Mouse (Mus musculus): ENCODE results near the gene Tube1. TPM values are rescaled to one million over a fixed set of nuclear protein-coding genes. Genes with fewer than 3 reads are reported as not detected.

Gene Tube1
- total and polyA plus RNA-seq, 3 experiments = 0.60 to 1.3 (median 0.80) TPM

DNA sequence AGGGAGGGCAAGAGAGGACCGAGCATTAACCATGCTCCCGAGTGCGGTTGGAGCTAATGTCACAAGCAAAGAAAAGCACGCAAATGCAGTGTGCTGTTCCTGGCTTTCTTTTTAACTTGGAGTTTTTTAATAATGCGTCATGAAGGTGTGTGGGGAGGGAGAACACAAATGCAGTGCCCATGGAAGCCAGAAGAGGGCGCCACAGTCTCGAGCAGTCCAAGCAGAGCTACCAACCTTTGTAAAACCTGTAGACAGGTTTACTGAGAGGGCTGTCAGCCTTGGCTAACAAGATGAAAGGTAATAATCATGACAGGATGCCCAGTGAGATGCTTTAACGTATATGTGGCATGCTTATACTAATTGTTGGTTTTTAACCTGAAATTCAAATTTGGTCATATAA, 36.4 kb downstream of the Tube1 start:
- WGBS = 22% methylated on average over 8 of the region's 8 CpGs
- peak; percentile 58 to 75 for DNase-seq
- H3K4me3 ChIP-seq = no peak overlapping the region
- no peaks in the 10 kb centered on the region for H3K36me3 ChIP-seq (ENCODE audit: control insufficient read depth, insufficient read depth, low read length)
- H3K27ac ChIP-seq = no peak overlapping the region
- no peaks in the 10 kb centered on the region for H3K27me3 ChIP-seq (ENCODE audit: control insufficient read depth, insufficient read depth, low read length)
- H3K4me1 ChIP-seq (ENCODE audit: control insufficient read depth, insufficient read depth, low read length) = peaks cover 3% of the 10 kb centered on the region
- H3K79me2 ChIP-seq (replicated peaks; ENCODE audit: control insufficient read depth, insufficient read depth, low read length) = no peaks in the 10 kb centered on the region
- intact Hi-C loops (cut with DNase I) = loop anchor here (2.0 to 5.0 kb wide), 5 partner anchors 69 to 563 kb away; partner anchors contain the start of genes Fyn, Rev3l and Traf3ip2
- no peak overlapping the region for H3K9ac ChIP-seq (ENCODE audit: low read depth, low read length)
- TF ChIP-seq POLR2A (IDR thresholded peaks at IDR 0.05; ENCODE audit: insufficient read depth, low read depth, low read length) (no peak), CTCF (IDR thresholded peaks at IDR 0.05) (peak; percentile 98), EP300 (IDR thresholded peaks at IDR 0.05; ENCODE audit: insufficient read depth, low read depth, low read length) (no peak)

DNA sequence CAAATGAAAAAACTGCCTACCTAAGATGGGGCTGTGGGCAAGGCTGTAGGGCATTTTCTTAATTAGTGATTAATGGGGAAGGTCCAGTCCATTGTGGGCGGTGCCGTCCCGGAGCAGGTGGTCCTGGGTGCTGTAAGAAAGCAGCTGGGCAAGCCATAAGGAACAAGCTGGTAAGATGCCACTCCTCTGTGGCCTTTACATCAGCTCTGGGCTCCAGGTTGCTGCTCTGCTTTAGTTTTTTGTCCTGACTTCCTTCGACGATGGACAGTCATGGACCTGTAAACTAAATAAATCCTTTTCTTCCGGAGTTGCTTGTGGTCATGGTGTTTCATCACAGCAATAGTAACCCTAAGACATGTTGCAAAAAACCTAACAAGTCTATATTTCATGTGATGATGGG, 36.9 kb downstream of the Tube1 start:
- no peak for TF ChIP-seq CTCF (IDR thresholded peaks at IDR 0.05)
- no peak for TF ChIP-seq POLR2A (IDR thresholded peaks at IDR 0.05; ENCODE audit: insufficient read depth, low read depth, low read length)
- TF ChIP-seq EP300 (IDR thresholded peaks at IDR 0.05; ENCODE audit: insufficient read depth, low read depth, low read length) = no peak
- H3K36me3 ChIP-seq (ENCODE audit: control insufficient read depth, insufficient read depth, low read length) = no peaks in the 10 kb centered on the region
- peak overlapping the region; percentile 58; the same call in 1 of the 2 replicates for H3K4me3 ChIP-seq
- H3K27ac ChIP-seq = no peak overlapping the region
- no peaks in the 10 kb centered on the region for H3K79me2 ChIP-seq (replicated peaks; ENCODE audit: control insufficient read depth, insufficient read depth, low read length)
- H3K4me1 ChIP-seq (ENCODE audit: control insufficient read depth, insufficient read depth, low read length) = peaks cover 3% of the 10 kb centered on the region
- no peak overlapping the region for H3K9ac ChIP-seq (ENCODE audit: low read depth, low read length)
- intact Hi-C loops (cut with DNase I) = loop anchor here (1.0 to 5.0 kb wide), 6 partner anchors 68 to 562 kb away; partner anchors contain the start of genes Fyn, Rev3l and Traf3ip2
- no peaks in the 10 kb centered on the region for H3K27me3 ChIP-seq (ENCODE audit: control insufficient read depth, insufficient read depth, low read length)
- WGBS = 15% methylated on average over 6 of the region's 6 CpGs
- DNase-seq = peak in 1 of 2 experiments; percentile 25

DNA sequence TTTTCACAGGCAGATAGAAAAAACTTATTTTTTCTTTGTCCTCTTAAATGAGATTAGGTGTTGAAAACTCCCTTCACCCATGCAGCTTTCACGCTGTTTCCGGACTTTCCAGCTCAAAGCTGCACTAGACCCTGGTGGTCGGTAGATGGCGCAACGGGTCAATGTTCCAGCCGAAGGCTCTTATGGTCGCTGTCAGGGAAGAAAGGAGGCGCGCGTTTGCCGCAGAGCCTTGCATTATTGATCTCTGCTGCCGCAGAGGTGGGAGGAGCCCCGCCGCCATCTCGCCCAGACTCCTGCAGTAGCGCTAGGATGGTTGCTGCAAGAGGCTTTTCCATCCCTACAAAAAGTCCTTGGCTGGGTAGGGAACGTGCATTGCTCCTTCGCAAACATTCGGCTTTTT, 37.4 kb downstream of the Tube1 start:
- Histone ChIP-seq H3K27ac (peak overlapping the region; percentile 70), H3K9ac (ENCODE audit: low read depth, low read length) (peak overlapping the region; percentile 50; the same call in 1 of the 2 replicates), H3K36me3 (ENCODE audit: control insufficient read depth, insufficient read depth, low read length) (no peaks in the 10 kb centered on the region), H3K4me3 (peak overlapping the region; percentile 58), H3K27me3 (ENCODE audit: control insufficient read depth, insufficient read depth, low read length) (no peaks in the 10 kb centered on the region), H3K79me2 (replicated peaks; ENCODE audit: control insufficient read depth, insufficient read depth, low read length) (no peaks in the 10 kb centered on the region), H3K4me1 (ENCODE audit: control insufficient read depth, insufficient read depth, low read length) (peaks cover 3% of the 10 kb centered on the region)
- peak; percentile 91 for DNase-seq
- under 1% methylated on average over 19 of the region's 19 CpGs for WGBS
- intact Hi-C loops (cut with DNase I) = loop anchor here (1.0 to 5.0 kb wide), 6 partner anchors 68 to 562 kb away; partner anchors contain the start of genes Fyn, Rev3l and Traf3ip2
- peak; percentile 97 for TF ChIP-seq CTCF (IDR thresholded peaks at IDR 0.05)
- peak; percentile 97 for TF ChIP-seq EP300 (IDR thresholded peaks at IDR 0.05; ENCODE audit: insufficient read depth, low read depth, low read length)
- peak; percentile 27; the same call in 1 of the 2 replicates for TF ChIP-seq POLR2A (IDR thresholded peaks at IDR 0.05; ENCODE audit: insufficient read depth, low read depth, low read length)

DNA sequence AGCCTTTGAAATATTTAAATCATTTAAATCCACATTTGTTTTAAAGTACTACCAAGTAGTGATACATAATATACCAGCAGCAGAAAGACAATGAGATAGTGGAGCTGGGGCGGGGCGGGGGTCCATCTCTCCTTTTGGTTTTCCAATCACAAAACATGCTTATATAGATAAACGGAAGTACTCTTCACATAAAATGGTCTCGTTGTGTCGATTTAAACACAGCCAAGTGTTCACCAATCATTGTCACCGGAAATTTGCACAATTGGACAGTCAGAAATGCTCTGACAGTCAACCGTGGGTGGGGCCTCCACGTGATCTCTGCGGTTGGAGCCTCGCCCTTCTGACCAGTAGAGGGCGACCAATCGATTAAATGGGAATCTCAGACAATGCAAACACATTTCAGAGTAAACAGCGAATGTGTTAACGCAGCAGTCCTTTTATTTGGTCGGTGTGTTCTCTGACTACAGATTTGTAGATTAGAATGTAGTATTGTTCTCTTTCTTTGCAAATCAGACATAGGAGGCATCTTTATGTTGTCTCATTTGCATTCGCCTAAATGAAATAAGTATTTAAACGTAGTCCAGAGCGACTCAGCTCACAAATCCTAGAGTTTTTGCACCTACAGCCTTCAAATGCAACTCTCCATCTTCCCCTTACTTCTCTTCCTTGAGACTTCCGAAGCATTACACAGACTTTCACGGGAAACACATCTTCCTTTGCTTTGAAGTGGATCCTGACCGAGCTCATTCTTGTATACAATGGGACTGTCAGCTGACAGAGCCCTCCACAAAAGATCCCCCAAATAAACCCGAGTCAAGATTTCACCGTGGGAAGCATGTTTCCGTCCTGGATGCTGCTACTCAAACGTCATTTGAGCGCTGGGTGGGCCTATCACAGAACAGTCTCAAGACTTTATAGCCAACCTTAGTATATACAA, 38.1 kb downstream of the Tube1 start:
- Histone ChIP-seq H3K4me3 (peak overlapping the region; percentile 58), H3K4me1 (ENCODE audit: control insufficient read depth, insufficient read depth, low read length) (peaks cover 6% of the 10 kb centered on the region), H3K36me3 (ENCODE audit: control insufficient read depth, insufficient read depth, low read length) (no peaks in the 10 kb centered on the region), H3K27me3 (ENCODE audit: control insufficient read depth, insufficient read depth, low read length) (no peaks in the 10 kb centered on the region), H3K27ac (peak overlapping the region; percentile 70), H3K9ac (ENCODE audit: low read depth, low read length) (peak overlapping the region; percentile 50; the same call in 1 of the 2 replicates), H3K79me2 (replicated peaks; ENCODE audit: control insufficient read depth, insufficient read depth, low read length) (no peaks in the 10 kb centered on the region)
- WGBS = 14% methylated on average over 26 of the region's 26 CpGs
- DNase-seq = peak; percentile 86 to 89
- peak; percentile 89 for TF ChIP-seq CTCF (IDR thresholded peaks at IDR 0.05)
- peak; percentile 40; the same call in 1 of the 2 replicates for TF ChIP-seq POLR2A (IDR thresholded peaks at IDR 0.05; ENCODE audit: insufficient read depth, low read depth, low read length)
- peak; percentile 60; the same call in 1 of the 2 replicates for TF ChIP-seq EP300 (IDR thresholded peaks at IDR 0.05; ENCODE audit: insufficient read depth, low read depth, low read length)
- intact Hi-C loops (cut with DNase I) = loop anchor here (1.0 to 5.0 kb wide), 6 partner anchors 67 to 561 kb away; partner anchors contain the start of genes Fyn, Rev3l and Traf3ip2

DNA sequence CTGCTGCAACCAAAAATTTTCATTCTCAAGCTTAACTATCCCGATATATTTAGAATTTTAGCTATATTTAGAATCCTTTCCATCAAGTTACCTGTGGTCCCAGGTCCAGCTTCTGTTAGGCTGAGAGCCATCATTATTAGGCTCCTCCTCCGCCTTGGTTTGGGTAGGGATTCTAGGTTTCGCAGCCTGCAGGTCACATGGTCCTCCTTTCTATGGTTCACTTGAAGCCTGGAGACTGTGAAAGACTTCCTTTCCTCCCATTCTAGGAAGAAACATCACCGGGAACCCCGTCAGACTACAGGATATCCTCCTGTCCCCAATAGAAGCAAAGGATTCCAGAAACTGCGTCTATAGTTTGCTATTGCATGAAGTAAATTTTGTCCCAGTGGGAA, 38.8 kb downstream of the Tube1 start:
- WGBS = 50% methylated on average over 6 of the region's 6 CpGs
- peak in 1 of 2 experiments; percentile 10 for DNase-seq

More for the DNA sequence above, 38.8 kb downstream of the Tube1 start:
- Histone ChIP-seq H3K79me2 (replicated peaks; ENCODE audit: control insufficient read depth, insufficient read depth, low read length) (no peaks in the 10 kb centered on the region), H3K27ac (peak overlapping the region; percentile 70), H3K9ac (ENCODE audit: low read depth, low read length) (no peak overlapping the region), H3K27me3 (ENCODE audit: control insufficient read depth, insufficient read depth, low read length) (no peaks in the 10 kb centered on the region), H3K4me3 (peak overlapping the region; percentile 58), H3K36me3 (ENCODE audit: control insufficient read depth, insufficient read depth, low read length) (no peaks in the 10 kb centered on the region), H3K4me1 (ENCODE audit: control insufficient read depth, insufficient read depth, low read length) (peaks cover 6% of the 10 kb centered on the region)
- TF ChIP-seq POLR2A (IDR thresholded peaks at IDR 0.05; ENCODE audit: insufficient read depth, low read depth, low read length) = no peak
- no peak for TF ChIP-seq EP300 (IDR thresholded peaks at IDR 0.05; ENCODE audit: insufficient read depth, low read depth, low read length)
- TF ChIP-seq CTCF (IDR thresholded peaks at IDR 0.05) = no peak
- intact Hi-C loops (cut with DNase I) = loop anchor here (5.0 kb wide), 1 partner anchor 440 kb away; the partner anchor contains the start of gene Traf3ip2

Measured in heart, adult 2 months (tissue).